Mouse (Mus musculus): ENCODE results near the gene Nlrc5. TPM values are rescaled to one million over a fixed set of nuclear protein-coding genes. Genes with fewer than 3 reads are reported as not detected.
A peak's percentile ranks its signal among the peaks of the same experiment; 100 is the strongest.

The Nlrc5 gene
- total and polyA plus RNA-seq, 3 experiments, result 0.03 TPM; not detected in 2

GRCm38 (mm10) chr8:94549998-94550397 is 115.8 kb downstream of the Nlrc5 start:
- Histone ChIP-seq H3K9ac (ENCODE audit: control insufficient read depth, low read depth, low read length, poor library complexity, severe bottlenecking) (no peak overlapping the region), H3K27ac (ENCODE audit: control insufficient read depth, low read depth, low read length) (peak overlapping the region; percentile 77; the same call in 1 of the 2 replicates), H3K27me3 (ENCODE audit: control insufficient read depth in 1 of 2, insufficient read depth in 2 of 2, low read length in 2 of 2) (no peaks in the 10 kb centered on the region), H3K4me3 (ENCODE audit: control insufficient read depth in 1 of 2, insufficient read depth in 1 of 2, low read depth in 2 of 2, low read length in 2 of 2) (no peak overlapping the region), H3K79me2 (ENCODE audit: control insufficient read depth, insufficient read depth, low read length, poor library complexity) (no peaks in the 10 kb centered on the region; the same call in 1 of the 2 replicates), H3K9me3 (replicated peaks; ENCODE audit: insufficient read depth, low read length) (no peaks in the 10 kb centered on the region), H3K36me3 (ENCODE audit: control insufficient read depth in 1 of 2, insufficient read depth in 2 of 2, low read length in 2 of 2) (peaks cover 0 to 16% of the 10 kb centered on the region in 2 experiments; a peak in 2 of 4 replicates), H3K4me1 (ENCODE audit: control insufficient read depth in 1 of 2, insufficient read depth in 2 of 2, low read length in 2 of 2) (peaks cover 4 to 22% of the 10 kb centered on the region in 2 experiments; a peak in 3 of 4 replicates)
- no peak for DNase-seq (ENCODE audit: low read depth, low spot score)
- TF ChIP-seq CHD2 (IDR thresholded peaks at IDR 0.05; ENCODE audit: low read length), result no peak

DNA sequence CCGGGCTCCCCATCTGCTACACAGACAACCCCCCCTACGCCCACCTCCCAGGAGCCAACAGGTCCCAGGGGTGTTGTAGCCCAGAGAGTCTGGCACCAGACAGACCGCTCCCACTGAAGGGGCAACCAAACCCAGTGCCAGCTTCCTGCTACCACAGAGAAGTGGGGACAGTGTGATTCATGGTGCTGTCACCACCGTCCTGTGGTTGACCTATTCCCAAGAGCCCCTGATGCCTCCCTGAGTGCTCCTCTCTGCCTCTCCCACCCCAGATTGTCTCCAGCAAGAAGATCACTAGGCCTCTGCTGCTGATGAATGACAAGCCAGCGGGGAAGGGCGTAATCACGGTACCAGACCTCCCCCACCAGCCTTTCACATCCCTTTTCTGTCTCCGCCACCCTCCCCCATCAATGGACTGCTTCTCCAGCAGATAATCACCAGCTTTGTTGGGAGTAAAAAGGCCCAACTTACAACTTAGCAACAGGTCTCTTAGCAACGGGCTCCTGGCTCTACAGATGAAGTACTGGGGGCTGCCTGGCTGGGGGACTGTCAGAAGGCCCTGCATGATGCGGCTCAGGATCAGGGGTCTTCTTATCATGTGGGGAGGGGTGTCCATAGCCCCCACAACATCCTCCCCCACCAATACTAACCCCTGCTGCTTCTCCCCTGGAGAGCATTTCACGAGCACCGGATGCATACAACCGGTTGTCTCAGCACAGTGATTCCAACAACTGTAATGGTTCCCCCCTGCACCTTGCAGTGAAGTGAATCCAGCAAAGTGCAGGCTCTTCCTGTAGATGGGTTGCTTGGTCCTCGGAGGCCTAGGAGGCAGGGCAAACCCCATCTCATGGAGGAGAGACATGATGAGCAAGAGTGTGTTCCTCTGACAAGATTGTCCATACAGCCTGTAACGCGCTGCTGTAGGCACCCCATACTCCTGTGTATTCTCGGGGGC is 117.6 kb downstream of the Nlrc5 start:
- Histone ChIP-seq H3K27ac (ENCODE audit: control insufficient read depth, low read depth, low read length) (no peak overlapping the region), H3K27me3 (ENCODE audit: control insufficient read depth in 1 of 2, insufficient read depth in 2 of 2, low read length in 2 of 2) (no peaks in the 10 kb centered on the region), H3K4me1 (ENCODE audit: control insufficient read depth in 1 of 2, insufficient read depth in 2 of 2, low read length in 2 of 2) (peaks cover 4 to 22% of the 10 kb centered on the region in 2 experiments; a peak in 3 of 4 replicates), H3K4me3 (ENCODE audit: control insufficient read depth in 1 of 2, insufficient read depth in 1 of 2, low read depth in 2 of 2, low read length in 2 of 2) (no peak overlapping the region), H3K79me2 (ENCODE audit: control insufficient read depth, insufficient read depth, low read length, poor library complexity) (no peaks in the 10 kb centered on the region; the same call in 1 of the 2 replicates), H3K9ac (ENCODE audit: control insufficient read depth, low read depth, low read length, poor library complexity, severe bottlenecking) (no peak overlapping the region), H3K36me3 (ENCODE audit: control insufficient read depth in 1 of 2, insufficient read depth in 2 of 2, low read length in 2 of 2) (peaks cover 0 to 16% of the 10 kb centered on the region in 2 experiments; a peak in 2 of 4 replicates), H3K9me3 (replicated peaks; ENCODE audit: insufficient read depth, low read length) (no peaks in the 10 kb centered on the region)
- peak; percentile 34 for DNase-seq (ENCODE audit: low read depth, low spot score)
- no peak for TF ChIP-seq NELFE (IDR thresholded peaks at IDR 0.05; ENCODE audit: low read depth, low read length)
- no peak for TF ChIP-seq TCF12 (IDR thresholded peaks at IDR 0.05; ENCODE audit: low read depth, low read length)
- TF ChIP-seq MXI1 (IDR thresholded peaks at IDR 0.05; ENCODE audit: low read depth, low read length), result no peak
- TF ChIP-seq MAZ (IDR thresholded peaks at IDR 0.05; ENCODE audit: low read depth, low read length), result no peak
- TF ChIP-seq TAL1 (IDR thresholded peaks at IDR 0.05; ENCODE audit: low read length), result no peak
- no peak for TF ChIP-seq SMC3 (IDR thresholded peaks at IDR 0.05; ENCODE audit: low read depth, low read length)
- TF ChIP-seq E2F4 (IDR thresholded peaks at IDR 0.05; ENCODE audit: borderline replicate concordance, low read depth, low read length), result no peak
- no peak for TF ChIP-seq ZMIZ1 (IDR thresholded peaks at IDR 0.05; ENCODE audit: low read depth, low read length)
- no peak for TF ChIP-seq TBP (IDR thresholded peaks at IDR 0.05; ENCODE audit: low read depth, low read length)
- no peak for TF ChIP-seq EP300 (IDR thresholded peaks at IDR 0.05; ENCODE audit: low read depth in 1 of 2, low read length in 2 of 2)
- no peak for TF ChIP-seq RCOR1 (IDR thresholded peaks at IDR 0.05; ENCODE audit: low read depth, low read length)
- no peak for TF ChIP-seq SIN3A (IDR thresholded peaks at IDR 0.05; ENCODE audit: low read length)
- no peak for TF ChIP-seq RAD21 (IDR thresholded peaks at IDR 0.05; ENCODE audit: low read depth, low read length)
- no peak for TF ChIP-seq GABPA (IDR thresholded peaks at IDR 0.05; ENCODE audit: low read depth, low read length)
